Comparison of ENCODE assay signal across 10 mouse cellular contexts in the genomic region with DNA sequence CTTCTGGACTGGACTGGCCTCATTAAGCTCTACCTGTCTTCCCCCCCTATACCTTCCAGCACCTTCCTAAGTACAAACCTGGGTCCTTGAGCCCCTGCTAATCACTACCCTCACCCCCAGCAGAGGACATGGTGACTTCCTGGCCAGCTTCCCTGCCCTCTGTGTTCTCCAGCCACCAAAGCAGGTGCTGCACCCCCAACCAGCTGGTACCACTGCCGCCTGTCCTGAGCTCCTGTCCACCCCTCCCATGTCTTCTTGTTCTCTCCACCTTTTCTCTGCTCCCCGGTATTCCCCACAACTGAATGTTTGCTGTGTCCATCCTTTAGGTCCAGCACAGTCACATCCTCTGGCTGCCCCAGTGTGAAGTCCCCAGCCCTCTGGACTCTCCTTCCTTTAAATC. TPM values are rescaled to one million over a fixed set of nuclear protein-coding genes. Genes with fewer than 3 reads are reported as not detected.
DNase-seq lines count a peak whose midpoint lies in the region; ATAC-seq lines count a peak whose summit lies in the region.
"Had no signal": no experiment of that assay in that cellular context is flagged by ENCODE, and none has a peak within 500 bp of the region (broad histone marks: within the 10 kb centered on the region; RNA-seq: fewer than 3 reads in every experiment).

No protein-coding gene starts in this region.

- H3K4me3 ChIP-seq in heart, embryonic 15.5 days = no peak overlapping the region
- no peak overlapping the region for H3K4me3 ChIP-seq in embryonic facial prominence, embryonic 13.5 days
- no peak overlapping the region for H3K4me3 ChIP-seq in hindbrain, embryonic 14.5 days (replicated peaks; ENCODE audit: low read length)
- H3K4me3 ChIP-seq in midbrain, embryonic 16.5 days (ENCODE audit: low read depth, low read length) = no peak overlapping the region
- H3K4me3 ChIP-seq: kidney, embryonic 15.5 days had no signal

- H3K27me3 ChIP-seq in heart, embryonic 15.5 days = peaks cover 15% of the 10 kb centered on the region
- H3K27me3 ChIP-seq in embryonic facial prominence, embryonic 13.5 days = no peaks in the 10 kb centered on the region
- no peaks in the 10 kb centered on the region for H3K27me3 ChIP-seq in hindbrain, embryonic 14.5 days (ENCODE audit: control insufficient read depth, insufficient read depth, low read length)
- no peaks in the 10 kb centered on the region for H3K27me3 ChIP-seq in midbrain, embryonic 16.5 days (ENCODE audit: control insufficient read depth, insufficient read depth, low read depth, low read length)
- H3K27me3 ChIP-seq: kidney, embryonic 15.5 days had no signal

- DNase-seq in heart, adult 8-10 months (ENCODE audit: low spot score) = no peak
- no peak for DNase-seq in hindbrain, embryonic 14.5 days (ENCODE audit: low spot score)
- no peak for DNase-seq in kidney, adult 8-10 months
- no peak for DNase-seq in urinary bladder, adult 18-20 months (ENCODE audit: low spot score in 2 of 2)
- DNase-seq: gastrocnemius, postnatal 36 days; liver, postnatal 0 days had no signal

- H3K4me1 ChIP-seq in heart, embryonic 15.5 days (replicated peaks) = peaks cover 14% of the 10 kb centered on the region
- peaks cover 13% of the 10 kb centered on the region; the same call in 1 of the 2 replicates for H3K4me1 ChIP-seq in embryonic facial prominence, embryonic 13.5 days
- H3K4me1 ChIP-seq in hindbrain, embryonic 14.5 days (replicated peaks; ENCODE audit: control insufficient read depth, insufficient read depth, low read length) = peaks cover 33% of the 10 kb centered on the region
- peaks cover 29% of the 10 kb centered on the region for H3K4me1 ChIP-seq in midbrain, embryonic 16.5 days (ENCODE audit: control insufficient read depth, insufficient read depth, low read length)

- no peaks in the 10 kb centered on the region for H3K36me3 ChIP-seq in heart, embryonic 15.5 days
- H3K36me3 ChIP-seq in embryonic facial prominence, embryonic 13.5 days = no peaks in the 10 kb centered on the region
- no peaks in the 10 kb centered on the region for H3K36me3 ChIP-seq in hindbrain, embryonic 14.5 days (replicated peaks; ENCODE audit: control insufficient read depth, insufficient read depth)
- no peaks in the 10 kb centered on the region for H3K36me3 ChIP-seq in midbrain, embryonic 16.5 days (ENCODE audit: control insufficient read depth, insufficient read depth, low read length)
- H3K36me3 ChIP-seq: kidney, embryonic 15.5 days had no signal

- ATAC-seq in heart, embryonic 15.5 days (replicated peaks; ENCODE audit: insufficient number of reproducible peaks, insufficient read depth, low FRiP score, low read depth) = no peak
- no peak for ATAC-seq in embryonic facial prominence, embryonic 13.5 days (ENCODE audit: insufficient number of reproducible peaks, insufficient read depth, low FRiP score, low TSS enrichment, low read depth)
- no peak for ATAC-seq in hindbrain, embryonic 14.5 days (ENCODE audit: low FRiP score)
- no peak for ATAC-seq in midbrain, embryonic 16.5 days
- ATAC-seq: liver, postnatal 0 days had no signal

- H3K4me2 ChIP-seq in heart, embryonic 15.5 days = peak overlapping the region; percentile 33; the same call in 1 of the 2 replicates
- H3K4me2 ChIP-seq in embryonic facial prominence, embryonic 13.5 days = no peak overlapping the region
- no peak overlapping the region for H3K4me2 ChIP-seq in hindbrain, embryonic 14.5 days (replicated peaks)
- no peak overlapping the region for H3K4me2 ChIP-seq in midbrain, embryonic 16.5 days (ENCODE audit: low read length)
- H3K4me2 ChIP-seq: kidney, embryonic 15.5 days had no signal

- no peak overlapping the region for H3K9ac ChIP-seq in heart, embryonic 15.5 days
- 0 out of 2 replicates have a peak overlapping the region, but pooled peaks have one; percentile 17 for H3K9ac ChIP-seq in embryonic facial prominence, embryonic 13.5 days
- H3K9ac ChIP-seq in hindbrain, embryonic 14.5 days = peak overlapping the region; percentile 31; the same call in 1 of the 2 replicates
- H3K9ac ChIP-seq in midbrain, embryonic 16.5 days (ENCODE audit: low read depth, low read length) = peak overlapping the region; percentile 31; the same call in 1 of the 2 replicates
- H3K9ac ChIP-seq: liver, postnatal 0 days had no signal

- H3K27ac ChIP-seq in heart, embryonic 15.5 days = no peak overlapping the region
- H3K27ac ChIP-seq in embryonic facial prominence, embryonic 13.5 days = no peak overlapping the region
- peak overlapping the region; percentile 32 for H3K27ac ChIP-seq in hindbrain, embryonic 14.5 days
- peak overlapping the region; percentile 61 for H3K27ac ChIP-seq in midbrain, embryonic 16.5 days (ENCODE audit: low read length)
- H3K27ac ChIP-seq: kidney, embryonic 15.5 days had no signal

- WGBS in heart, embryonic 15.5 days = 56% methylated on average over 2 of the region's 2 CpGs
- 53% methylated on average over 2 of the region's 2 CpGs for WGBS in embryonic facial prominence, embryonic 13.5 days
- WGBS in hindbrain, embryonic 14.5 days = 61% methylated on average over 2 of the region's 2 CpGs
- WGBS in midbrain, embryonic 16.5 days = 30% methylated on average over 2 of the region's 2 CpGs

- no peaks in the 10 kb centered on the region for H3K9me3 ChIP-seq in heart, embryonic 15.5 days (replicated peaks)
- H3K9me3 ChIP-seq in embryonic facial prominence, embryonic 13.5 days = no peaks in the 10 kb centered on the region
- H3K9me3 ChIP-seq in hindbrain, embryonic 14.5 days (ENCODE audit: control insufficient read depth, low read length) = no peaks in the 10 kb centered on the region
- H3K9me3 ChIP-seq in midbrain, embryonic 16.5 days (replicated peaks; ENCODE audit: control insufficient read depth, low read length, poor library complexity, severe bottlenecking) = no peaks in the 10 kb centered on the region
- H3K9me3 ChIP-seq: kidney, embryonic 15.5 days had no signal

RNA-seq across cellular contexts. Expression of a gene that starts 19.4 kb away (rescaled TPM):
- 0.26 and 3.1 TPM in 2 replicates for polyA plus RNA-seq in heart, embryonic 15.5 days (2015; fragmentation: Nextera tagmentation; extraction: Ambion mirVana)
- total RNA-seq in heart, adult 8-10 months (2022) = under 1 TPM in 3 of 4 experiments, not detected in 1; 0.05 to 0.40 (median 0.06) TPM
- 7.6 and 7.7 TPM in 2 replicates for polyA plus RNA-seq in embryonic facial prominence, embryonic 13.5 days (2015; fragmentation: Nextera tagmentation; extraction: Ambion mirVana)
- polyA plus RNA-seq in hindbrain, embryonic 14.5 days (2014; fragmentation: Nextera tagmentation; extraction: Ambion mirVana) = 24.0 and 24.3 TPM in 2 replicates
- 27.8 and 29.4 TPM in 2 replicates for polyA plus RNA-seq in midbrain, embryonic 16.5 days (2015; fragmentation: Nextera tagmentation; extraction: Ambion mirVana)

Comparison
In these comparisons a context has a peak if more than half of its experiments do, and no peak if none do; other contexts are left out.
1. H3K27ac ChIP-seq: peak in hindbrain, embryonic 14.5 days (single experiment) and midbrain, embryonic 16.5 days (single experiment); none in heart, embryonic 15.5 days (single experiment) and embryonic facial prominence, embryonic 13.5 days (single experiment).